Mouse (Mus musculus): ENCODE results near the gene Ubtd1. TPM values are rescaled to one million over a fixed set of nuclear protein-coding genes. Genes with fewer than 3 reads are reported as not detected.
A peak's percentile ranks its signal among the peaks of the same experiment; 100 is the strongest.

The Ubtd1 gene
- 10.8 and 11.4 TPM in 2 replicates for polyA plus RNA-seq (2015; fragmentation: Nextera tagmentation; extraction: Ambion mirVana)

- 1% methylated on average over 20 of the region's 33 CpGs for WGBS
- H3K9me3 ChIP-seq = no peaks in the 10 kb centered on the region
- H3K4me1 ChIP-seq (replicated peaks) = peaks cover 34% of the 10 kb centered on the region
- peak within 1 kb of the TSS; percentile 99 for H3K4me2 ChIP-seq
- no peaks in the 10 kb centered on the region for H3K36me3 ChIP-seq
- H3K27me3 ChIP-seq = peaks cover 18% of the 10 kb centered on the region
- peak within 1 kb of the TSS; percentile 81 for H3K27ac ChIP-seq
- no peak for ATAC-seq (ENCODE audit: low FRiP score)
- H3K9ac ChIP-seq = peak within 1 kb of the TSS; percentile 81
- peak within 1 kb of the TSS; percentile 63 for H3K4me3 ChIP-seq
Observed at GRCm38 (mm10) chr19:41981595-41981927, at the start of gene Ubtd1. Gene Ubtd1, plus strand, starts transcription at chr19:41981763.

- Histone ChIP-seq H3K4me3 (peak overlapping the region; percentile 91), H3K9me3 (no peaks in the 10 kb centered on the region), H3K9ac (peak overlapping the region; percentile 86), H3K27ac (peak overlapping the region; percentile 76), H3K4me1 (replicated peaks) (peaks cover 28% of the 10 kb centered on the region), H3K36me3 (peaks cover 36% of the 10 kb centered on the region), H3K27me3 (no peaks in the 10 kb centered on the region), H3K4me2 (peak overlapping the region; percentile 95)
- ATAC-seq (ENCODE audit: low FRiP score) = peak; percentile 18
- 2% methylated on average over 28 of the region's 28 CpGs for WGBS
Observed at GRCm38 (mm10) chr19:41932686-41933085, 48.9 kb upstream of the Ubtd1 start.

DNA sequence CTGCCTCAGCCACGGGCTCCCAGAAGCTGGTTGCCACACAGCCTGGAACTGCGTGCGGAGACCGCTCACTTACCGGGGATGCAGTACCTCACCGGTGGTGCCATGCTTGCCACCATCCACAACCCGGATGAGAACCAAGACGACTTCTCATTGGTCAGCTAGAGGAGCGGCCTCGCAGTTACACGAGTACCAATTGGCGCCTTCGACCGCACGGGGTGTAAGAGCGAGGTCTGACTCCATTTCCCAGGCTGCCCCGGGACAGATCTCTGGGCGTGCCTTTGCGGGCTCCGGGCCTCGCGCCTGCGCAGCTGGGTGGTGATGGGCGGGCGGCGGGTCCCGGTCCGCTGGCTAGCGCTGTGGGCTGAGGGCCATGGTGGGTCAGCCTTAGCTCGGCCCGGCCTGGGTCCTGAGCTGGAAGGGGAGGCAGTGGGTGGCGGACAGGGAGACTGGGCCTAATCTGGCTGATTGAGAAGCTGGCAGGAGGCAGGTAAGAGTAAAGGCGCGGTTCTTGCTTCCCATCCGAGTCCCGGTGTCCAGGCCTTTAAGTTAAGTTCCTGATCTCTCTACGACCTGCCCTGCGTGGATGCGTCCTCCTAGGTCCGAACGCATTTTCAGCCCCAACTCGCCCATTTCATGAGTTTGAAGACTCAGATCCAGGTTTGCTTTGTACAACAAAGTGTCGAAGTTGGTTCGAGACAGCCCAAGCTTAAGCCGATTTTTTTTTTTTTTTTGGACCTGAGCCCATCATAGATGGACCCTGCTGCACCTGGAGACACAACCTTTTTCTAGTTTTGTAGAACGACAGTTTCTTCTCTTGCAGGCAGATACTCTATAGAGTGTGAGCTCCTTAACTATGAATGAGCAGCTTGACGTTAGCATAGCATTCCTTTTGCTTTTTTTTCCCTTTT lies 48.1 kb upstream of the Ubtd1 start, which contains the start of the genes Exosc1 and Zdhhc16:
TSS of gene Exosc1 (minus strand) at position 245 of the 908 bp plus-strand sequence.
TSS of gene Zdhhc16 (plus strand) at position 302 of the 908 bp plus-strand sequence.
- Histone ChIP-seq H3K4me1 (replicated peaks) (peaks cover 28% of the 10 kb centered on the region), H3K36me3 (peaks cover 36% of the 10 kb centered on the region), H3K4me3 (peak within 1 kb of the TSS; percentile 91), H3K4me2 (peak within 1 kb of the TSS; percentile 95), H3K27ac (peak within 1 kb of the TSS; percentile 76), H3K27me3 (no peaks in the 10 kb centered on the region), H3K9ac (peak within 1 kb of the TSS; percentile 88), H3K9me3 (no peaks in the 10 kb centered on the region)
- 2% methylated on average over 43 of the region's 47 CpGs for WGBS
- peak; percentile 100 for ATAC-seq (ENCODE audit: low FRiP score)

DNA sequence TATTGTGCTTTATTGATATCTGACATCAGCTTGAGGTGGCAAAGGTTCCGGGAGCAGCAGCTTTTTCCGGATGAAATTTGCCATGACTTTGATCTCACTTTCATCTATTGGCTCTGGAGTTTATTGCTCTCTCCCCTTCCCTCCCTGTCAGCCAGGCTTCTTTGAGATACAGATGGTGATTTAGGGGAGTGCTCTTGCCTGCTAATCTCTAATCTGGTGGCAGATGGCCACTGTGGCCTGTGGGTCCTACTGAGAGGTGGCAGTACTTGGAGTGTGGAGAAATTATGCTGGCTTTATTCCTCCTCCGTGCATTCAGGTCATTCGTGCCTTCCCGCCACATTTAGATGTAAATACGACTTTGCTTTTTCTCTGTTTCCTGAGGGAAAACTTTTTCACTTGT lies 47.4 kb upstream of the Ubtd1 start:
- peak overlapping the region; percentile 91 for H3K4me3 ChIP-seq
- no peaks in the 10 kb centered on the region for H3K27me3 ChIP-seq
- no peaks in the 10 kb centered on the region for H3K9me3 ChIP-seq
- H3K9ac ChIP-seq = peak overlapping the region; percentile 88
- H3K27ac ChIP-seq = no peak overlapping the region
- H3K4me2 ChIP-seq = peak overlapping the region; percentile 83
- 34% methylated on average over 6 of the region's 6 CpGs for WGBS
- peaks cover 37% of the 10 kb centered on the region for H3K36me3 ChIP-seq
- no peak for ATAC-seq (ENCODE audit: low FRiP score)
- H3K4me1 ChIP-seq (replicated peaks) = peaks cover 28% of the 10 kb centered on the region

GRCm38 (mm10) chr19:41935921-41936320 lies 45.6 kb upstream of the Ubtd1 start:
- H3K4me2 ChIP-seq = no peak overlapping the region
- no peak overlapping the region for H3K9ac ChIP-seq
- H3K36me3 ChIP-seq = peaks cover 40% of the 10 kb centered on the region
- H3K4me1 ChIP-seq (replicated peaks) = peaks cover 28% of the 10 kb centered on the region
- H3K27me3 ChIP-seq = no peaks in the 10 kb centered on the region
- H3K4me3 ChIP-seq = no peak overlapping the region
- no peaks in the 10 kb centered on the region for H3K9me3 ChIP-seq
- no peak for ATAC-seq (ENCODE audit: low FRiP score)
- WGBS = 97% methylated on average over 1 of the region's 1 CpGs
- no peak overlapping the region for H3K27ac ChIP-seq

GRCm38 (mm10) chr19:41938539-41938938 lies 43.0 kb upstream of the Ubtd1 start:
- Histone ChIP-seq H3K36me3 (peaks cover 64% of the 10 kb centered on the region), H3K27me3 (no peaks in the 10 kb centered on the region), H3K4me3 (no peak overlapping the region), H3K4me2 (no peak overlapping the region), H3K27ac (no peak overlapping the region), H3K4me1 (replicated peaks) (peaks cover 17% of the 10 kb centered on the region), H3K9me3 (no peaks in the 10 kb centered on the region), H3K9ac (no peak overlapping the region)
- 94% methylated on average over 5 of the region's 5 CpGs for WGBS
- ATAC-seq (ENCODE audit: low FRiP score) = no peak

GRCm38 (mm10) chr19:41943841-41944240 lies 37.7 kb upstream of the Ubtd1 start:
- Histone ChIP-seq H3K4me3 (no peak overlapping the region), H3K36me3 (peaks cover 97% of the 10 kb centered on the region), H3K9me3 (no peaks in the 10 kb centered on the region), H3K9ac (no peak overlapping the region), H3K27ac (no peak overlapping the region), H3K4me1 (replicated peaks) (no peaks in the 10 kb centered on the region), H3K27me3 (no peaks in the 10 kb centered on the region), H3K4me2 (no peak overlapping the region)
- 88% methylated on average over 7 of the region's 7 CpGs for WGBS
- ATAC-seq (ENCODE audit: low FRiP score) = no peak

DNA sequence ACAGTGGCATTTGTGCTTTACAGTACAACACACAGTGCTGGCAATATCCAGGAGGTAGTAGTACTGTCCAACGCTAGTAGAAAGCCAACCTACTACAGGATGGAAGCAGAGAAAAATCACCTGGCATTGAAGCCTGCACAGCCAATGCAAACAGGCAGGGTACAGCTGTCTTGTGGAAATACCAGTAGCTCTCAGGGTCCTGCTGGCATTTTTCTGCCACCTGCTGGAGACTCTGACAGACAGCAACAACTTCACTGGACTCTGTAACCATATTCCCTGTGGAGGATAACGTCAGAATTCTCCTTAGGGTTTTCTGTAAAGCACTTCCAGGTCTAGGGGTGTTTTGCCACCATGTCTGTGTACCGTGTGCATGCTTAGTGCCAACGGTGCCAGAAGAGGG lies 29.3 kb upstream of the Ubtd1 start:
- 85% methylated on average over 4 of the region's 4 CpGs for WGBS
- H3K4me3 ChIP-seq = no peak overlapping the region
- H3K36me3 ChIP-seq = peaks cover 99% of the 10 kb centered on the region
- H3K4me1 ChIP-seq (replicated peaks) = no peaks in the 10 kb centered on the region
- H3K27ac ChIP-seq = no peak overlapping the region
- no peak overlapping the region for H3K9ac ChIP-seq
- H3K4me2 ChIP-seq = no peak overlapping the region
- no peak for ATAC-seq (ENCODE audit: low FRiP score)
- no peaks in the 10 kb centered on the region for H3K27me3 ChIP-seq
- H3K9me3 ChIP-seq = no peaks in the 10 kb centered on the region

DNA sequence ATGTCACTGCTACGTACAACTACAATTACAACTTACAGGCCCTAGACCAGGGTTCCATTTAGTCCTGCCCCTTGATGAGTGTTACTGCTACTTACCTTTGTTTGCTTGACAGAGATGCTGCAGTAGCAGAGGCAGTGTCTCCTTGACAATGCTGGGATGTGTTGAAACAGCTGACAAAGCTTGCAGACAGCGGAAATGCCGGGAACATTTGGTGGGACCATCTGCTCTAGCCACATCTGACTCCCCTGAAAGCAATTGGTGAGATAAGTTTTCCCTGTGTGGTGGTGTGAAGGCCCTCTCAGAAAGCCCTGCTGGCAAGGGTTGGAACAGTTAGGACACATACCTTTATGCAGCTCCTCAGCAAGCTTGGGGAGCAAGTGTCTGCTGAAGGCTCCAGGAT lies 28.0 kb upstream of the Ubtd1 start:
- ATAC-seq (ENCODE audit: low FRiP score) = no peak
- 90% methylated on average over 3 of the region's 3 CpGs for WGBS

DNA sequence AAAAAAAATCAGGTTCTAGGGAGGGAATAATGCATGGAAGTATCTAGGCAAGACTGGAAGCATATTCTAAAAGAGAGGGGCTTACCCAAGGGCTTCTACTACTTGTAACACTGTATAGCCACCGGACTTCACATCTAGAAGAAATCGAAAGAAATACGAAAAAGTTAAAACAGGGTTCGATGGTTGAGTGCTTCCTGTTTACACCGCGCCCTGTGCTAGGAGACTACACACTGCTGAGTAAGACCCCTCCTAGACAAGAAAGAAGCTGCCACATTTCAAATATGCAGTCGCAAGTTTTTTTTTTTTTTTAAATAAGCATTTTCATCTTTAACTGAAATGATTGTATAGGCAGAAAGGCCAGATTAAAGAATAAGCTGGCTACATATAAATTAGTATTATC lies 11.9 kb upstream of the Ubtd1 start:
- Histone ChIP-seq H3K4me3 (no peak overlapping the region), H3K9me3 (no peaks in the 10 kb centered on the region), H3K4me1 (replicated peaks) (peaks cover 15% of the 10 kb centered on the region), H3K27ac (no peak overlapping the region), H3K36me3 (peaks cover 45% of the 10 kb centered on the region), H3K4me2 (no peak overlapping the region), H3K27me3 (no peaks in the 10 kb centered on the region), H3K9ac (no peak overlapping the region)
- 96% methylated on average over 7 of the region's 7 CpGs for WGBS
- no peak for ATAC-seq (ENCODE audit: low FRiP score)

More for the DNA sequence above, 28.0 kb upstream of the Ubtd1 start:
- no peak overlapping the region for H3K27ac ChIP-seq
- no peaks in the 10 kb centered on the region for H3K4me1 ChIP-seq (replicated peaks)
- no peaks in the 10 kb centered on the region for H3K9me3 ChIP-seq
- H3K36me3 ChIP-seq = peaks cover 97% of the 10 kb centered on the region
- H3K9ac ChIP-seq = no peak overlapping the region
- H3K4me3 ChIP-seq = no peak overlapping the region
- H3K27me3 ChIP-seq = no peaks in the 10 kb centered on the region
- H3K4me2 ChIP-seq = no peak overlapping the region

GRCm38 (mm10) chr19:41973891-41974794 lies 7.4 kb upstream of the Ubtd1 start:
- Histone ChIP-seq H3K4me1 (replicated peaks) (peaks cover 25% of the 10 kb centered on the region), H3K9ac (peak overlapping the region; percentile 13; the same call in 1 of the 2 replicates), H3K4me3 (no peak overlapping the region), H3K4me2 (no peak overlapping the region), H3K36me3 (peaks cover 4% of the 10 kb centered on the region; the same call in 1 of the 2 replicates), H3K27me3 (no peaks in the 10 kb centered on the region), H3K27ac (peak overlapping the region; percentile 60), H3K9me3 (no peaks in the 10 kb centered on the region)
- WGBS = 54% methylated on average over 13 of the region's 13 CpGs
- ATAC-seq (ENCODE audit: low FRiP score) = peak; percentile 59; the same call in 1 of the 2 replicates

DNA sequence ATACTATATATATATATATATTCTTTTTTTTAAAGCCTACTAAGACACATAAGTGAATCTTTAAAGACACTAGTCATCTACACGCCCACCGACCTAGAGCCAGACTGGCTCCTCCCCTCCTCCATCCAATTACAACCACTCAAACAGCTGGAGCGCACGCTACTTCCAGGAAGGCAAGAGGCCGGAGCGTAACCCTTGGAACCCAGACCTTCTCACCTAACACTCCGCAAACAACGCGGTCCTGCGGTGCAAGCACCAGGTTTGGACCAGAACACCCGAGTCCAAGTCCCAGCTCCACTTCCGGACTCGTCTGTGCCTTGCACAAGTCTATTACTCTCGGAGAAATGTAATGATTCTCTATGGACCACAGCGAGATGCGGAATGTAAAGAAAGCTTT lies 1.1 kb upstream of the Ubtd1 start:
- no peaks in the 10 kb centered on the region for H3K36me3 ChIP-seq
- peaks cover 34% of the 10 kb centered on the region for H3K4me1 ChIP-seq (replicated peaks)
- H3K9ac ChIP-seq = peak overlapping the region; percentile 81
- ATAC-seq (ENCODE audit: low FRiP score) = peak; percentile 22
- H3K27ac ChIP-seq = peak overlapping the region; percentile 77
- peak overlapping the region; percentile 63 for H3K4me3 ChIP-seq
- no peaks in the 10 kb centered on the region for H3K9me3 ChIP-seq
- peaks cover 18% of the 10 kb centered on the region for H3K27me3 ChIP-seq
- WGBS = under 1% methylated on average over 16 of the region's 16 CpGs
- peak overlapping the region; percentile 99 for H3K4me2 ChIP-seq
